Mouse (Mus musculus) brown adipose tissue, adult 24 weeks (tissue): ENCODE results near the gene Adgrf3. TPM values are rescaled to one million over a fixed set of nuclear protein-coding genes. Genes with fewer than 3 reads are reported as not detected.

Experiments
- H3K27ac ChIP-seq: fragments of 200-500 bp; replicated peaks from 2 replicates; pipeline ENCODE4 v1.5.1; 2012; ENCODE audit warnings: low read depth, mild to moderate bottlenecking, low read length
- H3K4me1 ChIP-seq: fragments of 200-500 bp; 2 replicates; pipeline ENCODE4 v1.6.1; 2012; ENCODE audit warnings: low read length, mixed read lengths; ENCODE audit not compliant: control insufficient read depth, insufficient read depth, insufficient read length
- H3K4me3 ChIP-seq: fragments of 200-500 bp; 2 replicates; pipeline ENCODE4 v1.5.1; 2012; ENCODE audit warnings: low read depth, mild to moderate bottlenecking, low read length, moderate library complexity; ENCODE audit not compliant: insufficient read depth
- polyA plus RNA-seq: library from polyadenylated mRNA; stranded (reverse); fragments of >200 nt; gene quantifications from 2 replicates; pipeline ENCODE4 v1.2.4, GENCODE M21; 2012; ENCODE audit not compliant: missing spikeins, insufficient read depth, insufficient read length

Gene Adgrf3
- polyA plus RNA-seq, 1 experiment: not detected

DNA sequence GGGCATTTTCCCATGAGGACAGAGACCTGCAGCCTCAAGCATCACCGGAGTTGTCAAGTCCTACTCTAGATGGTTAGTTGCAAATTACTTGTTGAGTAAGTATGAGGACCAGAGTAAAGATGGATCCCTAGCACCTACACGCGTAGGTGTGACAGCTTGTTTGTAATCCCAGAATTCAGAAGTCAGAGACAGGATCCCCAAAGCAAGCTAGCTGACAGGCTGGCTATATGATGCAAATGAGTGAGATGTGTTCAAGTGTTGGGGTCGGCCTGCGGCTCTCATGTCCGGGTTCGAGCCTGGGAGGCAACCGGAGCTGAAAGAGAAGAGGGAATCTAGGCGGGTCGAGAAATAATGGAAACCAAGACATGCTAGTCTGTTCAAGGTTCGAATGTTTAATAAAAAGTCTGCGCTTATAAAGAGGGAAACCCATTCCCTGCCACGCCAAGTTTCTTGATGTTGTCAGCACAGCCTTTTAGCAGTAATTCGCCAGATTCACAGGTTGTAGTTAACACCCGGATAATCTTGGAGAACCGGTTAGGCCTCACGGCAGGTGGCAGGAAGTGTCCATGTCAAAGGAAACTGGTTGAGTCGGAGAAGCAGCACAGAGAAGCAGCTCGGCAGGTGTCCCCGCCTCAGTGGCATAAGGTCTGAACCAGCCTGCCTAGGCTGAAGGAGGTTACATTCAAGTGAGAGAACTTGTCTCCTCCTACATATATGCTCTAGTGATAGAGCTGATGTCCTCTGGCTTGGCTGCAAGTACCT, 32.4 kb downstream of the Adgrf3 start:
- no peak overlapping the region for H3K4me3 ChIP-seq
- H3K4me1 ChIP-seq: peaks cover 12% of the 10 kb centered on the region
- H3K27ac ChIP-seq: peak overlapping the region; percentile 98

DNA sequence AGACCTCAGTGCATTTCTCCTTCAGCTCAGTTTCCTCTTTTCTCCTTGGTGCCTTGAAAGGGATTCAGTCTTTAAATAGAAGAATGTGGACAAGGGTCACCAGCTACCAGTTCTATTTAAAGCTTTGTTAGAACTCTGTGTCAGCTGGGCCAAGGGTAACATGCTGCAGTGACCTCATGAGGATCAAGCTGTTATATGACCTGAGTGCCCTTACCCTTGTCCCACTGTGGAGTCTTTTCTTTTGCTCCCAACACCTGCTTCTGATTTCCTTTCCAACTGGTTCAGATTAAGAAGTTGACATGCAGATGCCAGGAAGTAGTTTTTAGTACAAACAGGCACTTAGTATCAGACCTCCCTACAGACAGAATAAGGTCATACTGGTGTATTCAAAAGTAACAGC, 33.4 kb downstream of the Adgrf3 start:
- Histone ChIP-seq H3K27ac (peak overlapping the region; percentile 98), H3K4me1 (peaks cover 12% of the 10 kb centered on the region), H3K4me3 (no peak overlapping the region)

DNA sequence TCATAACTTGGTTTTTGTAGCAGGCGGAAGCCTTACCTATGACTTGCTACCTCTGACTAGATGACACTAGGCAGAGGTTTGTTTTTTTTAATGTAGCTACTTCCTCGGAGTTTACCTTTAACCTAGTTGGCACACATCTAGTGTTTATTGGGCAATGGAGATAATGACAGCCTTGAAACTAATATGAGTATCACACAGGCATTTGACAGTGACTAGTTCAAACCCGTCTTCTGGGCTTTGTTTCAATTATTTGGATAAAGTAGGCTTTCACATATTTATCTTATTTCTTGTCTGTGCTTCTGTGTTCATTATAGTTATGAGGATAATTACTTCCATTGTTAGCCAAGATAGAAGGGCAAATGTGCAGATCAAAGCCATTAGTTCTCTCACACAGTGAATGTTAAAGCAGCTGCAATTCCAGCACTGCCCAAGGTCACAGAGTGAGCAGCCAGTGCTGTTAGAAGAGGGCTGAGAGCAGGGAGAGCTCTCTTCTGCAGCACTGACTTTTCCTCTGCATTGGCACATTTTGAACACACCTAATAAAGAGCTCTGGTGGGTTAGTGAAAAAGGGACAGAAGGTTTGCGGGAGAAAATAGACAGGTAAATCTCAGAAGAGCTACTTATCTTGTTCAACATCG, 35.1 kb downstream of the Adgrf3 start:
- peaks cover 12% of the 10 kb centered on the region for H3K4me1 ChIP-seq
- peak overlapping the region; percentile 98 for H3K27ac ChIP-seq
- no peak overlapping the region for H3K4me3 ChIP-seq

DNA sequence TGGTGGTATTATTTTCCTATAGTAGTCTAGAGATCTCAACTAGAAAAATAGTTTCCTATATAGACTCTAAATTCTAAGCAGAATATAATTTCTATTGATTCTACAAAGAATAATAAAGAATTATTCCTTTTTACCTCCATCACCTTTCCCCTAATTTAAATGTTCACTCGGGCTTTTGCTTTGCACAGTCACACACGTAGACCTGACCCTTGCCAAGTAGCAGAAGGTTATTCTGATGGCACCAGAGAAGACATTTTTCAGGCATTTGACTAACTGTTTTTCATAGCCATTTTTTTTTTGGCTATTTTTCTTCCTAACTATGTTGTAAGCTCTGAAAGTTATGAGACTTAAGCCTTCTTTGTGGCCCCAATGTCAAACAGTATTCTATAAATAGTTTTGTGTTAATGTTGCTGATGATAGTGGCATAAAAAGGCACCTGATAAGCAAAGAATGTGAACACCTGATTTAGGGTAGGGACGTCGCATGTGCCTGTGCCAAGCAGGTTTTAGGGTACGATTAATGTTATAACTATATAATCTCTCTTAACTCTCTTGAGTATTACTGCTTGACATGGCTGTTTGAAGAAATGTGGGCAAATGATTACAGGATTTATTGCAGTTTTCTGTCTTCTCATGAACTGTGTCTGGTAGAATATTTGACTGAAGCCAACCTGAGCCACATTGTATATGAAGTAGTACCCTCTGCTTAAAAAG, 40.1 kb downstream of the Adgrf3 start:
- H3K27ac ChIP-seq: peak overlapping the region; percentile 98

DNA sequence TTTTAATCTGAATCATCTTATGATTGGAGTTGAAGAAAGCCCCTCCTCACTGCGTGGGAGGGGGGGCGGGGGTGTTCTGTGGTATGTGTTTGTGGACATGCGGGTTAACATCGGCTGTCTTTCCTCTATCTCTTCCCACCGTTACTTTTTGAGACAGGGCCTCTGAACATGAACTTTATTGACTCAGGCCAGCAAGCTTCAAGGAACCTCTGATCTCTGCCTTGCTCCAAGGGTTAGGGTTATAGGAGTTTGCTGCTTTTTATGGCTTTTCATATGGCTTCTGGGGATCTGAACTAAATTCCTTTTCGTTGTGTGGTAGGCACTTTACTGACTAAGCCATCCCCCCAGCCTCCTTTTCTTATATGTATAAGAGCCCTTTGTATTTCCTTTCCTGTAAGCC, 43.2 kb downstream of the Adgrf3 start:
- Histone ChIP-seq H3K4me3 (no peak overlapping the region), H3K27ac (peak overlapping the region; percentile 51), H3K4me1 (peaks cover 12% of the 10 kb centered on the region)

More for the DNA sequence above, 40.1 kb downstream of the Adgrf3 start:
- H3K4me1 ChIP-seq: peaks cover 12% of the 10 kb centered on the region
- H3K4me3 ChIP-seq: no peak overlapping the region

DNA sequence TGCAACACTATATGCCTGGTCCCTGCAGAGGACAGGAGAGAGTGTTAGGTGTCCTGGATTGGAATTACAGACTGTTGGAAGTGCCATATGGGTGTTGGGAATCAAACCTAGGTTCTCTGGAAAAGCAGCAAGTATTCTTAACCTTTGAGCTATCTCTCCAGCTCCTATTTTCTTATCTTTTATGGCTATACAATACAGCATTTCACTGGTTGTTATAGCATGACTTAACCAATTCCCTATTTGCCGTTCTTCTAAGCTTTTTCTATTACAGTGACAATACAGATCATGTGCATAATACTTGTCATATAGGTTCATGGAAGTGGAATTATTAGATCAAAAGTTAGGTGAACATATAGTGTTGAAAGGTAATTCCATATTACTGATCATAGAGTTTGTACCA, 43.7 kb downstream of the Adgrf3 start:
- peaks cover 12% of the 10 kb centered on the region for H3K4me1 ChIP-seq
- 0 out of 2 replicates have a peak overlapping the region, but pooled peaks have one; percentile 34 for H3K27ac ChIP-seq
- H3K4me3 ChIP-seq: no peak overlapping the region

DNA sequence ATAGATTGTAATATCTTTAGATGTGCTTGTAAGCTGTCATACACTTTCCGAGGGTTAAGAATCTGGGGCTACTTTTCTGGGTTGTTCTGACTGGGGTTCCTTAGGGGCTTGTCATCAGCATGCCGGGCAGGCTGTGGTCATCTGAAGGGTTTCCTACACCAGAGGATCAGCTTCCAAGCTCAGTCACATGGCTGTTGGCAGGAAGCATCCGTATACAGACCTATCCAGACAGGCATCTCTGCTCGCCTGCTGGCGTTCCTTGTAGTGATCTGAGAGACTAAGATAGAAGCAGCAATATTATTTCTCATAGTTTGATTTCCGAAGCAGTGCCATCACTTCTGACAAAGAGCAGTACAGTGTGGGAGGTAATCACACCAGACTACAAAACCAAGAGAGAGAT, 45.9 kb downstream of the Adgrf3 start:
- H3K4me1 ChIP-seq: peaks cover 10% of the 10 kb centered on the region; the same call in 1 of the 2 replicates
- peak overlapping the region; percentile 27 for H3K4me3 ChIP-seq
- peak overlapping the region; percentile 74 for H3K27ac ChIP-seq

DNA sequence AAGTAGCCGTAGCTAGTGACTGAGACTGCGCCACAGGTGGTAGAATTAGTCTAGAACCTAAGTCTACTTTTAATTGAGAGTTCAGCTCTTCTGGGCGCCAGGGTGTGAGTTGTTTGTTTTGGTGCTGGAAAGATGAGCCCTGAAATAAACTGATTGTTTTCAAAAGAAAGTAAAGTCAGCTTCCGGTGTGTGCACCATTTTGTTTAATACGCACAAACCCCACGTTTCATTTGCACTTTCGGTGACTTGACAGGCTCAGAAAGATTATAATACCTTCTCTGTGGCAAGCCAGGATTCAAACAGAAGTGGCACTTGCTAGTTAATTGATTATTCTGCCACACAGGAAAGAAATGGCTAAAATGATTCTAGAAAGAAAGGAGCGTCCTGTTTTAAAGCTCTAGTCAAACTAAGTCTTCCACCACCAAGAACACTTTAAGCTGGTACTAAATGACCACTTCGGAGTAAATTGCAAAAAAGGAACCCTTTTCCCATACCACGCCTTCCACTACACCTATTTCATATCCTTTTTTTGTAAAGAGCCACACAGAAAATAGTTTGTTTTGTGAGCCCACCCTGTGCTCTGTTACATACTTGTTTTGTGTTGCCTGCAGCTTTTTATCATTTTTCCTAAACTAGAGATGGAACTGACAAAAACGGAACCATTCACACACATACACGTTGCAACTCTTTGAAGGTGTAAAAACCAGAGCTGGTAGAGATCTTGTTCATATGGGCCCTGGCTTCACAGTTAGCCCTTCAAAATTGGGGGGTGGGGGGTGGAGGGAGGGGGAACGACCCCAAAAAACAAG, 49.5 kb downstream of the Adgrf3 start:
- peak overlapping the region; percentile 97 for H3K27ac ChIP-seq
- H3K4me3 ChIP-seq: peak overlapping the region; percentile 69

DNA sequence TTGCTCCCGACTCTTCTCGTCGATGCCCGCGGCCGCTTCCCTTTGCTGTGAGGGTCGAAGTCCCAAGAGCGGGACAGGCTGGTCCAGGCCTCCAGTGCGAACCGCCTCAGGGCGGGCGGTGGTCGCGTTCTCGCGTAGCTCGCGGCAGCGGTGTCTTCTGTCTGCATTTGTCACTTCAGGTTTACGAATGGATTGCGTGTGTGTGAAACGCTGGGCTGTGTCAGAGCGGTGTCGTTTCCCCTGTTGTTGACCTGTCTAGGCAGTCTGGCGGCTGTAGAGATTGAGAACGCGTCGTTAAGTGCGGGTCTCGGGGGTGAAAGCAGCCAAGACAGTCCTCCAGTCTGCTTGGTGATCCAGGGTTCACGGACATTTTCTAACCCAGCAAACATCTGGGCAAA, 50.1 kb downstream of the Adgrf3 start:
- H3K4me1 ChIP-seq: 0 out of 2 replicates have a peak, but pooled peaks cover 5% of the 10 kb centered on the region
- peak overlapping the region; percentile 69 for H3K4me3 ChIP-seq
- H3K27ac ChIP-seq: peak overlapping the region; percentile 97

More for the DNA sequence above, 49.5 kb downstream of the Adgrf3 start:
- H3K4me1 ChIP-seq: 0 out of 2 replicates have a peak, but pooled peaks cover 7% of the 10 kb centered on the region

DNA sequence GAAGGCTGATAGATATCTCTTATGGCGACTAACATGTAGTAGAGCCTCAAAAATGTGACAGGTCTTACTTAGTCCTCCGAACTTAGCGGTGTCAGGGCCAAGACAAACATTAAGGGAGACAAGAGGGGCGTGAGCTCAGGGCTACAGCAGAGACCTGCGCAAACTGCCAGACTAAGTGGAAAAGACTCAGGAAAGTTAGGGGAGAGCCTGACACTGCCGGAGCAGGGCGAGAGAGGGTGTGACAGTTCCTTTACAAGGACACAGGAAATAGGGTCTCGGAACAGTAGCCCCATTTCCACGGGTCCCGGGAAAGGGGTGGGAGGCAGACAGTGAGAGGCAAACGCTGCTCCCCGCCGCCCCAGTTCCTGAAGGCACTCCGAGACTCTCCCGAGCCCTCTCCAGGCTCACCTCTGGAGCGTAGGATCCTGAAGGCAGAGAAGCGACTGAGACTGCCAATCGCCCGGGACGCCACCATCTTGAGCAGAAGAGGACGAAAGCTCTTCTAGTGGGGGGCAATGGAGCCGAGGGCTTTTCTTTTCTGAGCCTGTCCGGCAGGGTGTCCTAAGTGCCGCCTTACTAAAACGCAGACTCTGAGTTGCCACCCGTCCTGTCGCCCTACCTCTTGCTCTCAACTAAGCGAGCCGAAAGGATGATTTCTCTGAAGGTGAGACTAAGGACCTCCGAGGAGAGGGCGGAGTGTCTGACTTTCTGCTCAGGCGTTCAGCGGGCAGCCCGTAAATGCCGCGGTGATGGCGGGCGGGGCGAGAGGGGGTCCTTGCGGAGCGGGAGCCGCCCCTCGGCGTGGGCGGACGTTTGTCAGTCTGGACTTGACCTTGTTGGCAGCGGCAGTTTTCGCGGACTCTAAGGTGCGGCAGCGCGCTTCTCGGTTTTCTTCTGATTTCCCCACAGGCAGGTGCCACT, 50.8 kb downstream of the Adgrf3 start, which contains the start of the genes Hadha and Hadhb:
Gene Hadha (minus strand): TSS at position 689 of the 921 bp plus-strand sequence.
Gene Hadhb (plus strand): TSS at position 775 of the 921 bp plus-strand sequence.
- H3K4me3 ChIP-seq: peak within 1 kb of the TSS; percentile 69
- H3K27ac ChIP-seq: peak within 1 kb of the TSS; percentile 97
- peaks cover 7% of the 10 kb centered on the region; the same call in 1 of the 2 replicates for H3K4me1 ChIP-seq

DNA sequence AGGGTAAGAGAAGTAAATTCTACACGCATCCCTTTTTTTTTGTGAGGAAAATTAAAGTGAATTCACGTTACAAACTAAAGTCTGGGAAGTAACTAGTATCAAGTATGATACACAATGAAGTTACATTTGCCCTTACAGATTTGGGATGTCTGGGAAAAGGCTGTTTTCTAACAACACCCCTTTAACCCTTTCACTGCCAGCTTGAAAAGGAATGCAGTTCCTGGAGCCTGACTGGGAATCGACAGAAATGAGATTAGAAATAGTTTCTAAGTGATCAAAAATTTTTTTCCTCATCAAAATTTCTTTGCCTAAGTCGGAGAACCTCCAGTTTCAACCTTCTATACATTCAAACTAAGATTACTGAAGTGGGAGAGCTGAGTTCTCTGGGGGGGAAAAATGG, 51.5 kb downstream of the Adgrf3 start:
- peaks cover 7% of the 10 kb centered on the region; the same call in 1 of the 2 replicates for H3K4me1 ChIP-seq
- peak overlapping the region; percentile 69 for H3K4me3 ChIP-seq
- H3K27ac ChIP-seq: peak overlapping the region; percentile 92

DNA sequence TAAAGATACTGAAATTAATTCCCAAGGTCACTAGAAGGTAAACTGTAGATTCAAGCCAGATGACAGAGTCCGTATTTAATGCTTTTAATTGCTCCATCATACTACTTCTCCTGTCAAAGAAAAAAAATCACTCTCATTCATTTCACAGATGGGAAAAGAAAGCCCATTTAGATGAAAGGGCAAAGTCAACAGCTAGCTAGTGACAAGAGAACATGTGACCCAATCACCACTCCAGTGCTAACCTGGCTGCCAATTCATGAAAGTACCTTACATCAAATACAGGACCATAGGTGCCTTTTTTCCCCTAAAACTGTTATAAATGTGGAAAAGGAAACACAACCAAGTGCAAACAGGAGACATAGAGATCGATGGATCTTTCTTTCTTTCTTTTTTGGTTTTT, 52.3 kb downstream of the Adgrf3 start:
- H3K4me3 ChIP-seq: peak overlapping the region; percentile 47
- peaks cover 11% of the 10 kb centered on the region; the same call in 1 of the 2 replicates for H3K4me1 ChIP-seq
- peak overlapping the region; percentile 88 for H3K27ac ChIP-seq

DNA sequence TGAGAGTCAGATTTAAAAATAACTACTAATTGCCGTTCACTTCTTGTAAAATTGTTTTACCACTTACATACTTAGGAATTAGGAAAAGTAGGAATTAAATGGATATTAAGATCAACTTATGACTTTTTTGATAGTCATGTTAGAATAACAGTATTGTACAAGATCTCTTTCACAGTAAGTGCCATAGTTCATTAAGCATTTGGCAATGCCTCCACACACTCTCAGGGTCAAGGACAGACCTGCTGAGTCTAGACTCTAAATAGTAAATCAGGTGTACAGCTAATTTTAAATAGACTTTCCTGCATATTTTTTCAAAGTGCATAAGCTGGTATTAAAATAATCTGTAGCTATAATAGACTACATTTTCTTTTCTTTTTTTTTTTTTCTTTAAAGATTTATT, 53.1 kb downstream of the Adgrf3 start:
- H3K4me1 ChIP-seq: peaks cover 13% of the 10 kb centered on the region; the same call in 1 of the 2 replicates
- no peak overlapping the region for H3K4me3 ChIP-seq
- peak overlapping the region; percentile 66 for H3K27ac ChIP-seq
